Mouse (Mus musculus): ENCODE results near the gene Zfp408.

DNA sequence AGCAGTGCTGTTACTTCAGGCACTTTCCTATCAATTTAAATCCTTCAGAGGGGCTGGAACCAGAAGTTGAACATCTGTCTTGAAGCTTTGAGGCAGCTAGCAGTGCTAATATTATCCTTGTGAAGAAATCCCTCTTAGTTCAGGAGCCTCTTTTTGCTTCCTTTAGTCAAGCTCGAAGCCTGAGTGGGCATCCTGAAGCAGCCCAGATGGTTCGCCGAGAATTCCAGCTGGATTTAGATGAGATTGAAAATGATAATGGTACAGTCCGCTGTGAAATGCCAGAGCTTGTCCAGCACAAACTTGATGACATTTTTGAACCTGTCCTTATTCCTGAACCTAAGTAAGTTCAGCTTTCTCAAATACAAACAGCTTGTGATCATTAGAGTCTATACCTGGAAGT lies 49.1 kb downstream of the Zfp408 start:
- TF ChIP-seq CTCF (IDR thresholded peaks at IDR 0.05; ENCODE audit: insufficient read depth, low read length) = no peak
- no peak for TF ChIP-seq POLR2A (IDR thresholded peaks at IDR 0.05; ENCODE audit: borderline replicate concordance, extremely low read depth, low read depth, low read length)
